Mouse (Mus musculus) embryonic facial prominence, embryonic 15.5 days (tissue): ENCODE data around the gene Emilin2. TPM values are rescaled to one million over a fixed set of nuclear protein-coding genes. Genes with fewer than 3 reads are reported as not detected.

Experiments
- ATAC-seq: fragments of 200-750 bp; cut with Nextera tagmentation; 2 replicates; pipeline ENCODE4 v1.8.0; 2017; ENCODE audit warnings: low read depth, moderate TSS enrichment; ENCODE audit not compliant: insufficient number of reproducible peaks, low FRiP score, low TSS enrichment
- H3K27ac ChIP-seq: fragments of 300-500 bp; sonication (generic); replicated peaks from 2 replicates; pipeline ENCODE4 v1.5.1; 2015; ENCODE audit warnings: mild to moderate bottlenecking, inconsistent platforms
- H3K27me3 ChIP-seq: fragments of 300-500 bp; sonication (generic); 2 replicates; pipeline ENCODE4 v1.6.1; 2015; ENCODE audit warnings: inconsistent platforms
- H3K36me3 ChIP-seq: fragments of 300-500 bp; sonication (generic); 2 replicates; pipeline ENCODE4 v1.6.1; 2015; ENCODE audit warnings: mild to moderate bottlenecking, inconsistent platforms
- H3K4me1 ChIP-seq: fragments of 300-500 bp; sonication (generic); 2 replicates; pipeline ENCODE4 v1.6.1; 2015; ENCODE audit warnings: inconsistent platforms
- H3K4me2 ChIP-seq: fragments of 300-500 bp; sonication (generic); replicated peaks from 2 replicates; pipeline ENCODE4 v1.6.1; 2015; ENCODE audit warnings: mild to moderate bottlenecking, inconsistent platforms
- H3K4me3 ChIP-seq: fragments of 300-500 bp; sonication (generic); replicated peaks from 2 replicates; pipeline ENCODE4 v1.5.1; 2015; ENCODE audit warnings: mild to moderate bottlenecking, inconsistent platforms
- H3K9ac ChIP-seq: fragments of 300-500 bp; sonication (generic); 2 replicates; pipeline ENCODE4 v1.6.1; 2015; ENCODE audit warnings: inconsistent platforms
- H3K9me3 ChIP-seq: fragments of 300-500 bp; sonication (generic); replicated peaks from 2 replicates; pipeline ENCODE4 v1.6.1; 2016; ENCODE audit warnings: inconsistent platforms
- WGBS: fragments of 180-500 bp; shearing (Covaris S2); methylation state at CpG from one replicate; pipeline ENCODE4 v1.1.7; 2015; 5-methylcytosine and 5-hydroxymethylcytosine counted together
- polyA plus RNA-seq: library from polyadenylated mRNA; unstranded; fragments of >200 nt; fragmentation: Nextera tagmentation; extraction: Ambion mirVana; gene quantifications from 2 replicates; pipeline ENCODE4 v1.2.1, GENCODE M21; 2015

The Emilin2 gene
- polyA plus RNA-seq, 1 experiment from 2014 or later: 26.3 TPM

- H3K9me3 ChIP-seq: no peaks in the 10 kb centered on the region
- H3K27me3 ChIP-seq: no peaks in the 10 kb centered on the region
- H3K4me2 ChIP-seq: no peak overlapping the region
- H3K9ac ChIP-seq: no peak overlapping the region
- ATAC-seq: no peak
- no peak overlapping the region for H3K4me3 ChIP-seq
- no peak overlapping the region for H3K27ac ChIP-seq
- no peaks in the 10 kb centered on the region; the same call in 1 of the 2 replicates for H3K36me3 ChIP-seq
- no peaks in the 10 kb centered on the region for H3K4me1 ChIP-seq
- 91% methylated on average over 4 of the region's 4 CpGs for WGBS
These were observed 11.9 kb downstream of the Emilin2 start for GRCm38 (mm10) chr17:71299879-71300278.

GRCm38 (mm10) chr17:71294570-71294969, 17.2 kb downstream of the Emilin2 start:
- H3K4me3 ChIP-seq: no peak overlapping the region
- no peak overlapping the region for H3K4me2 ChIP-seq
- H3K4me1 ChIP-seq: peaks cover 15% of the 10 kb centered on the region
- H3K36me3 ChIP-seq: no peaks in the 10 kb centered on the region; the same call in 1 of the 2 replicates
- no peak overlapping the region for H3K9ac ChIP-seq
- WGBS: 75% methylated on average over 3 of the region's 3 CpGs
- H3K27ac ChIP-seq: no peak overlapping the region
- no peaks in the 10 kb centered on the region for H3K9me3 ChIP-seq
- ATAC-seq: no peak
- H3K27me3 ChIP-seq: no peaks in the 10 kb centered on the region

- ATAC-seq: no peak
- H3K27me3 ChIP-seq: no peaks in the 10 kb centered on the region
- no peaks in the 10 kb centered on the region for H3K9me3 ChIP-seq
- H3K4me3 ChIP-seq: no peak overlapping the region
- no peak overlapping the region for H3K4me2 ChIP-seq
- H3K27ac ChIP-seq: no peak overlapping the region
- 81% methylated on average over 4 of the region's 4 CpGs for WGBS
- no peaks in the 10 kb centered on the region for H3K36me3 ChIP-seq
- peaks cover 18% of the 10 kb centered on the region for H3K4me1 ChIP-seq
- no peak overlapping the region for H3K9ac ChIP-seq
These were observed 18.9 kb downstream of the Emilin2 start for GRCm38 (mm10) chr17:71292897-71293296.

- no peak overlapping the region for H3K27ac ChIP-seq
- peaks cover 18% of the 10 kb centered on the region for H3K4me1 ChIP-seq
- ATAC-seq: no peak
- WGBS: 87% methylated on average over 6 of the region's 6 CpGs
- H3K9me3 ChIP-seq: no peaks in the 10 kb centered on the region
- no peak overlapping the region for H3K4me2 ChIP-seq
- H3K9ac ChIP-seq: no peak overlapping the region
- H3K27me3 ChIP-seq: no peaks in the 10 kb centered on the region
- no peak overlapping the region for H3K4me3 ChIP-seq
- H3K36me3 ChIP-seq: no peaks in the 10 kb centered on the region
These were observed 19.8 kb downstream of the Emilin2 start for GRCm38 (mm10) chr17:71291897-71292420.

GRCm38 (mm10) chr17:71290486-71291410, 21.0 kb downstream of the Emilin2 start:
- 59% methylated on average over 7 of the region's 7 CpGs for WGBS
- ATAC-seq: 0 out of 2 replicates have a peak, but pooled peaks have one; percentile 31
- H3K4me2 ChIP-seq: no peak overlapping the region
- H3K9me3 ChIP-seq: no peaks in the 10 kb centered on the region
- no peak overlapping the region for H3K9ac ChIP-seq
- H3K4me1 ChIP-seq: peaks cover 18% of the 10 kb centered on the region
- H3K27ac ChIP-seq: 0 out of 2 replicates have a peak overlapping the region, but pooled peaks have one; percentile 34
- no peak overlapping the region for H3K4me3 ChIP-seq
- H3K36me3 ChIP-seq: no peaks in the 10 kb centered on the region
- no peaks in the 10 kb centered on the region for H3K27me3 ChIP-seq

- H3K4me1 ChIP-seq: peaks cover 27% of the 10 kb centered on the region
- ATAC-seq: peak; percentile 60; the same call in 1 of the 2 replicates
- no peak overlapping the region for H3K4me3 ChIP-seq
- peak overlapping the region; percentile 55; the same call in 1 of the 2 replicates for H3K27ac ChIP-seq
- H3K27me3 ChIP-seq: no peaks in the 10 kb centered on the region
- H3K9me3 ChIP-seq: no peaks in the 10 kb centered on the region
- H3K4me2 ChIP-seq: no peak overlapping the region
- H3K9ac ChIP-seq: no peak overlapping the region
- no peaks in the 10 kb centered on the region for H3K36me3 ChIP-seq
- 52% methylated on average over 6 of the region's 6 CpGs for WGBS
These were observed 22.1 kb downstream of the Emilin2 start for GRCm38 (mm10) chr17:71289572-71290176.

GRCm38 (mm10) chr17:71288808-71289548, 22.8 kb downstream of the Emilin2 start:
- no peak overlapping the region for H3K4me3 ChIP-seq
- 76% methylated on average over 10 of the region's 10 CpGs for WGBS
- H3K27me3 ChIP-seq: no peaks in the 10 kb centered on the region
- no peak overlapping the region for H3K4me2 ChIP-seq
- H3K27ac ChIP-seq: no peak overlapping the region
- ATAC-seq: no peak
- peaks cover 30% of the 10 kb centered on the region for H3K4me1 ChIP-seq
- no peak overlapping the region for H3K9ac ChIP-seq
- no peaks in the 10 kb centered on the region for H3K9me3 ChIP-seq
- no peaks in the 10 kb centered on the region for H3K36me3 ChIP-seq

- Histone ChIP-seq H3K27ac (0 out of 2 replicates have a peak overlapping the region, but pooled peaks have one; percentile 28), H3K9me3 (no peaks in the 10 kb centered on the region), H3K9ac (no peak overlapping the region), H3K4me3 (no peak overlapping the region), H3K27me3 (no peaks in the 10 kb centered on the region), H3K4me2 (no peak overlapping the region), H3K4me1 (peaks cover 30% of the 10 kb centered on the region), H3K36me3 (no peaks in the 10 kb centered on the region)
- ATAC-seq: no peak
- 77% methylated on average over 11 of the region's 11 CpGs for WGBS
These were observed 23.5 kb downstream of the Emilin2 start for GRCm38 (mm10) chr17:71288145-71288758.

GRCm38 (mm10) chr17:71287586-71287985, 24.2 kb downstream of the Emilin2 start:
- H3K36me3 ChIP-seq: no peaks in the 10 kb centered on the region
- no peak overlapping the region for H3K9ac ChIP-seq
- H3K4me2 ChIP-seq: no peak overlapping the region
- H3K27me3 ChIP-seq: no peaks in the 10 kb centered on the region
- H3K9me3 ChIP-seq: no peaks in the 10 kb centered on the region
- H3K4me3 ChIP-seq: no peak overlapping the region
- peaks cover 30% of the 10 kb centered on the region for H3K4me1 ChIP-seq
- no peak overlapping the region for H3K27ac ChIP-seq
- WGBS: 94% methylated on average over 7 of the region's 7 CpGs
- ATAC-seq: no peak

GRCm38 (mm10) chr17:71285929-71286328, 25.8 kb downstream of the Emilin2 start:
- H3K4me2 ChIP-seq: no peak overlapping the region
- no peak overlapping the region for H3K9ac ChIP-seq
- H3K9me3 ChIP-seq: no peaks in the 10 kb centered on the region
- H3K27me3 ChIP-seq: no peaks in the 10 kb centered on the region
- peaks cover 27% of the 10 kb centered on the region for H3K4me1 ChIP-seq
- H3K4me3 ChIP-seq: no peak overlapping the region
- 0 out of 2 replicates have a peak, but pooled peaks have one; percentile 35 for ATAC-seq
- WGBS: 78% methylated on average over 6 of the region's 6 CpGs
- no peaks in the 10 kb centered on the region for H3K36me3 ChIP-seq
- no peak overlapping the region for H3K27ac ChIP-seq
